Mouse (Mus musculus) hindbrain, embryonic 11.5 days (tissue): ENCODE data around the gene Gm10031. TPM values are rescaled to one million over a fixed set of nuclear protein-coding genes. Genes with fewer than 3 reads are reported as not detected.

Source experiments
- ATAC-seq: fragments of 200-750 bp; cut with Nextera tagmentation; 2 replicates; pipeline ENCODE4 v1.8.0; 2017; ENCODE audit warnings: mild to moderate bottlenecking, moderate TSS enrichment, moderate library complexity; ENCODE audit not compliant: low FRiP score
- DNase-seq: peaks from one replicate; pipeline ENCODE4 v3.0.0-alpha.2; 2015; ENCODE audit warnings: low spot score
- H3K27ac ChIP-seq: fragments of 300-500 bp; sonication (generic); 2 replicates; pipeline ENCODE4 v1.5.1; 2014; ENCODE audit warnings: mild to moderate bottlenecking, low read depth, low read length
- H3K27me3 ChIP-seq: fragments of 300-500 bp; sonication (generic); 2 replicates; pipeline ENCODE4 v1.6.1; 2014; ENCODE audit warnings: mild to moderate bottlenecking, low read length, moderate library complexity, mixed read lengths; ENCODE audit not compliant: control insufficient read depth, insufficient read depth
- H3K36me3 ChIP-seq: fragments of 300-500 bp; sonication (generic); 2 replicates; pipeline ENCODE4 v1.6.1; 2014; ENCODE audit warnings: mild to moderate bottlenecking, low read length, moderate library complexity, mixed read lengths; ENCODE audit not compliant: control insufficient read depth, insufficient read depth
- H3K4me1 ChIP-seq: fragments of 300-500 bp; sonication (generic); replicated peaks from 2 replicates; pipeline ENCODE4 v1.6.1; 2014; ENCODE audit warnings: low read length, mixed read lengths; ENCODE audit not compliant: control insufficient read depth, insufficient read depth
- H3K4me2 ChIP-seq: fragments of 300-500 bp; sonication (generic); replicated peaks from 2 replicates; pipeline ENCODE4 v1.6.1; 2014; ENCODE audit warnings: mild to moderate bottlenecking, low read depth, low read length
- H3K4me3 ChIP-seq: fragments of 300-500 bp; sonication (generic); 2 replicates; pipeline ENCODE4 v1.5.1; 2014; ENCODE audit warnings: low read depth, low read length
- H3K9ac ChIP-seq: fragments of 300-500 bp; sonication (generic); 2 replicates; pipeline ENCODE4 v1.6.1; 2014; ENCODE audit warnings: low read depth, low read length
- H3K9me3 ChIP-seq: fragments of 300-500 bp; sonication (generic); 2 replicates; pipeline ENCODE4 v1.6.1; 2016; ENCODE audit warnings: low read length; ENCODE audit not compliant: control insufficient read depth
- WGBS: fragments of 180-500 bp; shearing (Covaris S2); extraction: QIAGEN DNeasy Blood & Tissue Kit; methylation state at CpG from one replicate; pipeline ENCODE4 v1.1.7; 2014; 5-methylcytosine and 5-hydroxymethylcytosine counted together
- polyA plus RNA-seq: library from polyadenylated mRNA; unstranded; fragments of >200 nt; fragmentation: Nextera tagmentation; extraction: Ambion mirVana; gene quantifications from 2 replicates; pipeline ENCODE4 v1.2.1, GENCODE M21; 2014

Gene Gm10031
- polyA plus RNA-seq, 1 experiment from 2014 or later: 0.79 TPM

- H3K9me3 ChIP-seq: no peaks in the 10 kb centered on the region
- 20% methylated on average over 8 of the region's 8 CpGs for WGBS
- 0 out of 2 replicates have a peak, but pooled peaks have one; percentile 23 for ATAC-seq
- H3K4me2 ChIP-seq: peak overlapping the region; percentile 36
- H3K36me3 ChIP-seq: no peaks in the 10 kb centered on the region
- no peaks in the 10 kb centered on the region for H3K27me3 ChIP-seq
- H3K4me1 ChIP-seq: no peaks in the 10 kb centered on the region
- no peak overlapping the region; the same call in 1 of the 2 replicates for H3K27ac ChIP-seq
- H3K9ac ChIP-seq: peak overlapping the region; percentile 98
- no peak for DNase-seq
- peak overlapping the region; percentile 98 for H3K4me3 ChIP-seq
Measured at GRCm38 (mm10) chr1:156559641-156560020, 35.8 kb downstream of the Gm10031 start.

- no peak overlapping the region for H3K4me2 ChIP-seq
- DNase-seq: no peak
- WGBS: 92% methylated on average over 9 of the region's 9 CpGs
Measured at GRCm38 (mm10) chr1:156560500-156560899, 36.7 kb downstream of the Gm10031 start.

GRCm38 (mm10) chr1:156565328-156565727 lies 41.5 kb downstream of the Gm10031 start:
- no peaks in the 10 kb centered on the region for H3K36me3 ChIP-seq
- 60% methylated on average over 2 of the region's 2 CpGs for WGBS
- no peak overlapping the region for H3K9ac ChIP-seq
- no peak overlapping the region for H3K4me2 ChIP-seq
- H3K9me3 ChIP-seq: no peaks in the 10 kb centered on the region
- H3K4me1 ChIP-seq: no peaks in the 10 kb centered on the region
- ATAC-seq (no peak), DNase-seq (no peak)
- no peaks in the 10 kb centered on the region for H3K27me3 ChIP-seq
- no peak overlapping the region for H3K27ac ChIP-seq
- H3K4me3 ChIP-seq: no peak overlapping the region

More at GRCm38 (mm10) chr1:156560500-156560899, 36.7 kb downstream of the Gm10031 start:
- H3K36me3 ChIP-seq: no peaks in the 10 kb centered on the region
- H3K4me1 ChIP-seq: no peaks in the 10 kb centered on the region
- no peak overlapping the region for H3K4me3 ChIP-seq
- no peaks in the 10 kb centered on the region for H3K27me3 ChIP-seq
- no peak overlapping the region for H3K27ac ChIP-seq
- H3K9me3 ChIP-seq: no peaks in the 10 kb centered on the region
- ATAC-seq: no peak
- no peak overlapping the region for H3K9ac ChIP-seq

- ATAC-seq (no peak), DNase-seq (peak; percentile 25)
- H3K9ac ChIP-seq: no peak overlapping the region
- H3K27me3 ChIP-seq: no peaks in the 10 kb centered on the region
- 98% methylated on average over 3 of the region's 3 CpGs for WGBS
- no peak overlapping the region for H3K27ac ChIP-seq
- no peaks in the 10 kb centered on the region for H3K4me1 ChIP-seq
- no peak overlapping the region for H3K4me2 ChIP-seq
- H3K36me3 ChIP-seq: no peaks in the 10 kb centered on the region
- H3K9me3 ChIP-seq: no peaks in the 10 kb centered on the region
- H3K4me3 ChIP-seq: no peak overlapping the region
Measured at GRCm38 (mm10) chr1:156566132-156566531, 42.3 kb downstream of the Gm10031 start.

- Histone ChIP-seq H3K36me3 (no peaks in the 10 kb centered on the region), H3K4me1 (no peaks in the 10 kb centered on the region), H3K27ac (no peak overlapping the region), H3K4me3 (no peak overlapping the region), H3K4me2 (no peak overlapping the region), H3K27me3 (no peaks in the 10 kb centered on the region), H3K9ac (no peak overlapping the region), H3K9me3 (no peaks in the 10 kb centered on the region)
- 92% methylated on average over 4 of the region's 4 CpGs for WGBS
- DNase-seq (no peak), ATAC-seq (no peak)
Measured at GRCm38 (mm10) chr1:156569615-156570014, 45.8 kb downstream of the Gm10031 start.

GRCm38 (mm10) chr1:156572952-156573351 lies 49.1 kb downstream of the Gm10031 start:
- Histone ChIP-seq H3K9me3 (no peaks in the 10 kb centered on the region), H3K4me3 (no peak overlapping the region), H3K9ac (no peak overlapping the region), H3K4me2 (no peak overlapping the region), H3K27ac (no peak overlapping the region), H3K27me3 (no peaks in the 10 kb centered on the region), H3K36me3 (no peaks in the 10 kb centered on the region), H3K4me1 (no peaks in the 10 kb centered on the region)
- ATAC-seq: no peak
- no peak for DNase-seq
- WGBS: 80% methylated on average over 4 of the region's 4 CpGs

Other genes with a start within 250 kb of the Gm10031 start
- 0.06 and 0.09 TPM in 2 replicates for gene Tdrd5, start 220.3 kb upstream of the Gm10031 start, polyA plus RNA-seq
- not detected in 2 replicates for gene Nphs2, start 213.3 kb upstream of the Gm10031 start, polyA plus RNA-seq
- gene Gm2000, start 158.0 kb upstream of the Gm10031 start, polyA plus RNA-seq: 905 and 930 TPM in 2 replicates
- 0.28 TPM in 1 of 2 replicates, not detected in the other for gene Axdnd1, start 102.9 kb upstream of the Gm10031 start, polyA plus RNA-seq
- gene Soat1, start 49.7 kb upstream of the Gm10031 start, polyA plus RNA-seq: 18.2 and 25.7 TPM in 2 replicates
- gene Abl2, start 34.8 kb downstream of the Gm10031 start, polyA plus RNA-seq: 5.3 and 8.0 TPM in 2 replicates
- 5.5 and 6.5 TPM in 2 replicates for gene Tor3a, start 150.3 kb downstream of the Gm10031 start, polyA plus RNA-seq
- gene Fam20b, start 195.1 kb downstream of the Gm10031 start, polyA plus RNA-seq: 22.5 and 22.9 TPM in 2 replicates